Comparison of ENCODE assay signal across 18 mouse cellular contexts in genomic region chr7:36156595-36156994, GRCm38 (mm10).
DNase-seq lines count a peak whose midpoint lies in the region; ATAC-seq and TF ChIP-seq lines count a peak whose summit lies in the region.
"Had no signal": no experiment of that assay in that cellular context is flagged by ENCODE, and none has a peak within 500 bp of the region (broad histone marks: within the 10 kb centered on the region; RNA-seq: fewer than 3 reads in every experiment).

No protein-coding gene starts in this region.

- no peak for TF ChIP-seq CTCF in stomach, postnatal 0 days (IDR thresholded peaks at IDR 0.05; ENCODE audit: low read depth)

- peak overlapping the region; percentile 6; the same call in 1 of the 2 replicates for H3K4me2 ChIP-seq in kidney, embryonic 14.5 days (replicated peaks; ENCODE audit: low read depth, low read length)
- no peak overlapping the region for H3K4me2 ChIP-seq in midbrain, embryonic 14.5 days (ENCODE audit: low read length)
- H3K4me2 ChIP-seq in midbrain, embryonic 16.5 days (ENCODE audit: low read length): no peak overlapping the region
- peak overlapping the region; percentile 32; the same call in 1 of the 2 replicates for H3K4me2 ChIP-seq in stomach, embryonic 14.5 days (replicated peaks; ENCODE audit: low read depth, low read length)
- H3K4me2 ChIP-seq in stomach, postnatal 0 days (replicated peaks; ENCODE audit: low read depth): 0 out of 2 replicates have a peak overlapping the region, but pooled peaks have one; percentile 21
- H3K4me2 ChIP-seq: embryonic facial prominence, embryonic 15.5 days; heart, embryonic 13.5 days had no signal

- H3K9ac ChIP-seq in kidney, embryonic 14.5 days (ENCODE audit: low read depth, low read length): no peak overlapping the region
- H3K9ac ChIP-seq in midbrain, embryonic 14.5 days (replicated peaks; ENCODE audit: low read length): no peak overlapping the region
- H3K9ac ChIP-seq in midbrain, embryonic 16.5 days (ENCODE audit: low read depth, low read length): no peak overlapping the region
- no peak overlapping the region for H3K9ac ChIP-seq in stomach, embryonic 14.5 days (replicated peaks; ENCODE audit: low read depth, low read length)
- H3K9ac ChIP-seq in stomach, postnatal 0 days (ENCODE audit: low read length): no peak overlapping the region
- H3K9ac ChIP-seq: embryonic facial prominence, embryonic 15.5 days; heart, embryonic 13.5 days had no signal

- no peaks in the 10 kb centered on the region for H3K9me3 ChIP-seq in kidney, embryonic 14.5 days (ENCODE audit: control insufficient read depth, low read length)
- no peaks in the 10 kb centered on the region for H3K9me3 ChIP-seq in midbrain, embryonic 14.5 days (ENCODE audit: control insufficient read depth, low read length)
- H3K9me3 ChIP-seq in midbrain, embryonic 16.5 days (replicated peaks; ENCODE audit: control insufficient read depth, low read length, poor library complexity, severe bottlenecking): no peaks in the 10 kb centered on the region
- H3K9me3 ChIP-seq in stomach, embryonic 14.5 days (ENCODE audit: control insufficient read depth, low read depth, low read length): no peaks in the 10 kb centered on the region
- no peaks in the 10 kb centered on the region for H3K9me3 ChIP-seq in stomach, postnatal 0 days (ENCODE audit: control insufficient read depth, low read length)
- H3K9me3 ChIP-seq: embryonic facial prominence, embryonic 15.5 days; forebrain, embryonic 10.5 days; heart, embryonic 13.5 days had no signal

- peak overlapping the region; percentile 27; the same call in 1 of the 2 replicates for H3K27ac ChIP-seq in kidney, embryonic 14.5 days (ENCODE audit: low read depth, low read length)
- H3K27ac ChIP-seq in midbrain, embryonic 14.5 days (replicated peaks; ENCODE audit: low read depth, low read length): no peak overlapping the region
- no peak overlapping the region for H3K27ac ChIP-seq in midbrain, embryonic 16.5 days (ENCODE audit: low read length)
- no peak overlapping the region for H3K27ac ChIP-seq in stomach, embryonic 14.5 days (ENCODE audit: low read length)
- no peak overlapping the region for H3K27ac ChIP-seq in stomach, postnatal 0 days (replicated peaks)
- H3K27ac ChIP-seq: embryonic facial prominence, embryonic 15.5 days; forebrain, embryonic 10.5 days; gastrocnemius, adult 2 months; heart, embryonic 13.5 days had no signal

- no peak for DNase-seq in kidney, postnatal 14 days
- DNase-seq in midbrain, embryonic 14.5 days: peak; percentile 13
- no peak for DNase-seq in stomach, postnatal 0 days (ENCODE audit: low spot score)
- DNase-seq: adrenal gland, adult 2 months; adrenal gland, postnatal 25 days; cerebellum, adult 8-10 months; gastrocnemius, adult 2 months; gastrocnemius, postnatal 25 days; heart, postnatal 4 days had no signal

- H3K36me3 ChIP-seq in kidney, embryonic 14.5 days (ENCODE audit: control insufficient read depth, insufficient read depth, low read length): no peaks in the 10 kb centered on the region
- no peaks in the 10 kb centered on the region for H3K36me3 ChIP-seq in midbrain, embryonic 14.5 days (ENCODE audit: control insufficient read depth, insufficient read depth, low read length)
- H3K36me3 ChIP-seq in midbrain, embryonic 16.5 days (ENCODE audit: control insufficient read depth, insufficient read depth, low read length): no peaks in the 10 kb centered on the region
- no peaks in the 10 kb centered on the region for H3K36me3 ChIP-seq in stomach, embryonic 14.5 days (ENCODE audit: control insufficient read depth, insufficient read depth, low read length)
- H3K36me3 ChIP-seq in stomach, postnatal 0 days (ENCODE audit: control insufficient read depth, insufficient read depth, low read length): no peaks in the 10 kb centered on the region
- H3K36me3 ChIP-seq: embryonic facial prominence, embryonic 15.5 days; forebrain, embryonic 10.5 days; heart, embryonic 13.5 days had no signal

- H3K4me3 ChIP-seq in kidney, embryonic 14.5 days (ENCODE audit: low read length): no peak overlapping the region
- H3K4me3 ChIP-seq in midbrain, embryonic 14.5 days (replicated peaks; ENCODE audit: low read depth, low read length): no peak overlapping the region
- no peak overlapping the region for H3K4me3 ChIP-seq in midbrain, embryonic 16.5 days (ENCODE audit: low read depth, low read length)
- no peak overlapping the region for H3K4me3 ChIP-seq in stomach, embryonic 14.5 days (ENCODE audit: low read depth, low read length)
- H3K4me3 ChIP-seq in stomach, postnatal 0 days (ENCODE audit: low read depth, low read length): no peak overlapping the region
- H3K4me3 ChIP-seq: embryonic facial prominence, embryonic 15.5 days; erythroblast, embryonic 14.5 days; forebrain, embryonic 10.5 days; gastrocnemius, adult 2 months; heart, embryonic 13.5 days had no signal

- no peaks in the 10 kb centered on the region for H3K27me3 ChIP-seq in kidney, embryonic 14.5 days (ENCODE audit: control insufficient read depth, insufficient read depth, low read length)
- H3K27me3 ChIP-seq in midbrain, embryonic 14.5 days (ENCODE audit: control insufficient read depth, insufficient read depth, low read length): no peaks in the 10 kb centered on the region
- H3K27me3 ChIP-seq in midbrain, embryonic 16.5 days (ENCODE audit: control insufficient read depth, insufficient read depth, low read depth, low read length): no peaks in the 10 kb centered on the region
- H3K27me3 ChIP-seq in stomach, embryonic 14.5 days (ENCODE audit: control insufficient read depth, insufficient read depth, low read length): no peaks in the 10 kb centered on the region
- no peaks in the 10 kb centered on the region for H3K27me3 ChIP-seq in stomach, postnatal 0 days (ENCODE audit: control insufficient read depth, insufficient read depth, low read length)
- H3K27me3 ChIP-seq: embryonic facial prominence, embryonic 15.5 days; heart, embryonic 13.5 days had no signal

- 25% methylated on average over 12 of the region's 12 CpGs for WGBS in kidney, embryonic 14.5 days
- WGBS in midbrain, embryonic 14.5 days: 74% methylated on average over 12 of the region's 12 CpGs
- WGBS in midbrain, embryonic 16.5 days: 75% methylated on average over 12 of the region's 12 CpGs
- 24% methylated on average over 12 of the region's 12 CpGs for WGBS in stomach, embryonic 14.5 days
- 44% methylated on average over 12 of the region's 12 CpGs for WGBS in stomach, postnatal 0 days

- no peak for TF ChIP-seq EP300 in stomach, postnatal 0 days (optimal IDR thresholded peaks at IDR 0.05)

- ATAC-seq in kidney, embryonic 14.5 days (ENCODE audit: low FRiP score, low TSS enrichment): no peak
- ATAC-seq in midbrain, embryonic 14.5 days (ENCODE audit: low FRiP score, low TSS enrichment): no peak
- no peak for ATAC-seq in midbrain, embryonic 16.5 days
- ATAC-seq in stomach, embryonic 14.5 days (ENCODE audit: insufficient number of reproducible peaks, insufficient read depth, low FRiP score, low read depth): no peak
- ATAC-seq in stomach, postnatal 0 days (ENCODE audit: low FRiP score, low TSS enrichment): no peak
- no peak for ATAC-seq in inflammation-experienced regulatory T-cells, adult 6 months
- ATAC-seq: forebrain, embryonic 14.5 days had no signal

- peaks cover 24% of the 10 kb centered on the region for H3K4me1 ChIP-seq in kidney, embryonic 14.5 days (ENCODE audit: control insufficient read depth, insufficient read depth, low read length)
- no peaks in the 10 kb centered on the region for H3K4me1 ChIP-seq in midbrain, embryonic 14.5 days (ENCODE audit: control insufficient read depth, insufficient read depth, low read length)
- H3K4me1 ChIP-seq in midbrain, embryonic 16.5 days (ENCODE audit: control insufficient read depth, insufficient read depth, low read length): peaks cover 7% of the 10 kb centered on the region; the same call in 1 of the 2 replicates
- H3K4me1 ChIP-seq in stomach, embryonic 14.5 days (ENCODE audit: control insufficient read depth, insufficient read depth, low read length): peaks cover 5% of the 10 kb centered on the region
- peaks cover 3% of the 10 kb centered on the region; the same call in 1 of the 2 replicates for H3K4me1 ChIP-seq in stomach, postnatal 0 days (replicated peaks; ENCODE audit: control insufficient read depth, insufficient read depth)
- H3K4me1 ChIP-seq: heart, embryonic 13.5 days had no signal

Comparison
In these comparisons a context has a peak if more than half of its experiments do, and no peak if none do; other contexts are left out.
1. H3K4me2 ChIP-seq: peak in kidney, embryonic 14.5 days (single experiment), stomach, embryonic 14.5 days (single experiment) and stomach, postnatal 0 days (single experiment); none in midbrain, embryonic 14.5 days (single experiment) and midbrain, embryonic 16.5 days (single experiment).